Mouse (Mus musculus) heart, postnatal 0 days (tissue): ENCODE results near the gene Tcte1.

Experiments used
- CTCF ChIP-seq: IDR thresholded peaks from 2 replicates; pipeline ENCODE4 v1.5.1; 2016; ENCODE audit warnings: antibody characterized with exemption, control low read depth, low read depth
- EP300 ChIP-seq: IDR thresholded peaks from 2 replicates; pipeline ENCODE4 v1.6.1; 2016; ENCODE audit warnings: antibody characterized with exemption, low read depth

GRCm38 (mm10) chr17:45515204-45515726 lies 8.0 kb upstream of the Tcte1 start:
- no peak for TF ChIP-seq EP300
- TF ChIP-seq CTCF = no peak
